Mouse (Mus musculus) neural tube, embryonic 11.5 days (tissue): ENCODE results near the gene Xpo5. TPM values are rescaled to one million over a fixed set of nuclear protein-coding genes. Genes with fewer than 3 reads are reported as not detected.

Source experiments
- microRNA counts: library from miRNA; unstranded; fragments of <30 nt; microRNA quantifications from one replicate; lab custom pipeline; 2015
- microRNA-seq: library from miRNA; unstranded; fragments of <30 nt; microRNA quantifications from one replicate; pipeline ENCODE4, GENCODE M21; 2016
- polyA plus RNA-seq: library from polyadenylated mRNA; unstranded; fragments of >200 nt; fragmentation: Nextera tagmentation; extraction: Ambion mirVana; gene quantifications from 2 replicates; pipeline ENCODE4 v1.2.1, GENCODE M21; 2014

Gene Xpo5
- polyA plus RNA-seq, 1 experiment from 2014 or later, result 73.4 TPM

MicroRNAs encoded within 50 kb of the gene (microRNA counts, 519-probe panel; counts per million panel counts)
- microRNA mmu-miR-693-3p (lab: Ali Mortazavi, UCI) (171 counts per million, percentile 57 among the panel's probes with 10 or more counts), microRNA mmu-miR-693-5p (lab: Ali Mortazavi, UCI) (171 counts per million, percentile 57 among the panel's probes with 10 or more counts)

Small RNA genes lying within 50 kb of the gene (microRNA-seq; reads per million reads assigned to microRNA genes)
- not detected for gene Mir693

Other genes with a start within 250 kb of the Xpo5 start
- 2.3 and 3.4 TPM in 2 replicates for gene Vegfa, start 170.4 kb upstream of the Xpo5 start, polyA plus RNA-seq
- 125 and 128 TPM in 2 replicates for gene Mrps18a, start 91.8 kb upstream of the Xpo5 start, polyA plus RNA-seq
- 8.9 and 12.6 TPM in 2 replicates for gene Rsph9, start 58.6 kb upstream of the Xpo5 start, polyA plus RNA-seq
- 34.3 and 36.0 TPM in 2 replicates for gene Mad2l1bp, start 49.2 kb upstream of the Xpo5 start, polyA plus RNA-seq
- gene Gtpbp2, start 41.8 kb upstream of the Xpo5 start, polyA plus RNA-seq, result 23.8 and 27.3 TPM in 2 replicates
- 8.9 and 9.5 TPM in 2 replicates for gene Polh, start 137 bp upstream of the Xpo5 start, polyA plus RNA-seq
- gene Polr1c, start 45.3 kb downstream of the Xpo5 start, polyA plus RNA-seq, result 105 TPM in 2 replicates
- gene Yipf3, start 45.3 kb downstream of the Xpo5 start, polyA plus RNA-seq, result 79.4 and 89.9 TPM in 2 replicates
- 1.7 and 2.8 TPM in 2 replicates for gene Lrrc73, start 50.7 kb downstream of the Xpo5 start, polyA plus RNA-seq
- 47.6 and 48.8 TPM in 2 replicates for gene Tjap1, start 80.2 kb downstream of the Xpo5 start, polyA plus RNA-seq
- gene Dlk2, start 94.6 kb downstream of the Xpo5 start, polyA plus RNA-seq, result 1.1 and 1.3 TPM in 2 replicates
- 5.5 and 8.4 TPM in 2 replicates for gene Abcc10, start 125.6 kb downstream of the Xpo5 start, polyA plus RNA-seq
- gene Zfp318, start 180.9 kb downstream of the Xpo5 start, polyA plus RNA-seq, result 15.0 and 15.8 TPM in 2 replicates
- gene Crip3, start 226.1 kb downstream of the Xpo5 start, polyA plus RNA-seq, result 0.24 and 0.74 TPM in 2 replicates
- not detected in 2 replicates for gene Slc22a7, start 235.7 kb downstream of the Xpo5 start, polyA plus RNA-seq